Mouse (Mus musculus): ENCODE measurements around the gene Slc27a3.

- no peak for TF ChIP-seq CTCF (IDR thresholded peaks at IDR 0.05; ENCODE audit: extremely low read depth, insufficient read depth, insufficient read length, insufficient replicate concordance)
- TF ChIP-seq POLR2A (IDR thresholded peaks at IDR 0.05; ENCODE audit: low read depth, low read length): no peak
Observed at GRCm38 (mm10) chr3:90381727-90382126, 8.0 kb downstream of the Slc27a3 start.
